Mouse (Mus musculus): ENCODE measurements around the gene Tspan5. TPM values are rescaled to one million over a fixed set of nuclear protein-coding genes. Genes with fewer than 3 reads are reported as not detected.

The Tspan5 gene
- total RNA-seq, 2 experiments from 2014 or later: 215 to 238 TPM

GRCm38 (mm10) chr3:138740843-138741540, 1.0 kb upstream of the Tspan5 start:
- intact Hi-C loops (cut with DNase I): loop anchor here (5.0 to 10.0 kb wide), 3 partner anchors 166 to 454 kb away; partner anchors contain the start of gene Rap1gds1
- no peak for DNase-seq (ENCODE audit: low spot score in 2 of 2)

- intact Hi-C loops (cut with DNase I): loop anchor here (2.0 to 10.0 kb wide), 4 partner anchors 60 to 452 kb away; partner anchors contain the start of gene Rap1gds1
- no peak for DNase-seq (ENCODE audit: low spot score in 2 of 2)
These were observed 553 bp downstream of the Tspan5 start for GRCm38 (mm10) chr3:138742566-138742930.

GRCm38 (mm10) chr3:138743061-138743671, 1.2 kb downstream of the Tspan5 start:
- DNase-seq (ENCODE audit: low spot score in 2 of 2): peak; percentile 72 to 82
- intact Hi-C loops (cut with DNase I): loop anchor here (2.0 to 10.0 kb wide), 4 partner anchors 60 to 452 kb away; partner anchors contain the start of gene Rap1gds1

GRCm38 (mm10) chr3:138744030-138744774, 2.2 kb downstream of the Tspan5 start:
- intact Hi-C loops (cut with DNase I): loop anchor here (5.0 to 10.0 kb wide), 3 partner anchors 163 to 451 kb away; partner anchors contain the start of gene Rap1gds1
- DNase-seq (ENCODE audit: low spot score in 2 of 2): no peak

GRCm38 (mm10) chr3:138745091-138745490, 3.1 kb downstream of the Tspan5 start:
- intact Hi-C loops (cut with DNase I): loop anchor here (5.0 to 10.0 kb wide), 4 partner anchors 37 to 450 kb away; partner anchors contain the start of gene Rap1gds1
- no peak for DNase-seq (ENCODE audit: low spot score in 2 of 2)

- DNase-seq (ENCODE audit: low spot score in 2 of 2): no peak
- intact Hi-C loops (cut with DNase I): loop anchor here (5.0 to 10.0 kb wide), 4 partner anchors 37 to 449 kb away; partner anchors contain the start of gene Rap1gds1
These were observed 3.6 kb downstream of the Tspan5 start for GRCm38 (mm10) chr3:138745596-138745995.

GRCm38 (mm10) chr3:138746556-138746955, 4.6 kb downstream of the Tspan5 start:
- DNase-seq (ENCODE audit: low spot score in 2 of 2): no peak
- intact Hi-C loops (cut with DNase I): loop anchor here (5.0 to 10.0 kb wide), 4 partner anchors 36 to 448 kb away; partner anchors contain the start of gene Rap1gds1

- intact Hi-C loops (cut with DNase I): loop anchor here (5.0 to 10.0 kb wide), 4 partner anchors 35 to 448 kb away; partner anchors contain the start of gene Rap1gds1
These were observed 5.0 kb downstream of the Tspan5 start for GRCm38 (mm10) chr3:138747035-138747434.

GRCm38 (mm10) chr3:138747985-138748384, 6.0 kb downstream of the Tspan5 start:
- intact Hi-C loops (cut with DNase I): loop anchor here (5.0 to 10.0 kb wide), 4 partner anchors 34 to 447 kb away; partner anchors contain the start of gene Rap1gds1
- DNase-seq (ENCODE audit: low spot score in 2 of 2): no peak

More at GRCm38 (mm10) chr3:138747035-138747434, 5.0 kb downstream of the Tspan5 start:
- no peak for DNase-seq (ENCODE audit: low spot score in 2 of 2)

- intact Hi-C loops (cut with DNase I): loop anchor here (5.0 to 10.0 kb wide), 4 partner anchors 33 to 445 kb away; partner anchors contain the start of gene Rap1gds1
- no peak for DNase-seq (ENCODE audit: low spot score in 2 of 2)
These were observed 7.7 kb downstream of the Tspan5 start for GRCm38 (mm10) chr3:138749645-138750044.

- DNase-seq (ENCODE audit: low spot score in 2 of 2): no peak
- intact Hi-C loops (cut with DNase I): no loop called here
These were observed 9.3 kb downstream of the Tspan5 start for GRCm38 (mm10) chr3:138751328-138751727.

GRCm38 (mm10) chr3:138752056-138752455, 10.1 kb downstream of the Tspan5 start:
- intact Hi-C loops (cut with DNase I): no loop called here
- no peak for DNase-seq (ENCODE audit: low spot score in 2 of 2)

GRCm38 (mm10) chr3:138752769-138753168, 10.8 kb downstream of the Tspan5 start:
- no peak for DNase-seq (ENCODE audit: low spot score in 2 of 2)
- intact Hi-C loops (cut with DNase I): no loop called here

GRCm38 (mm10) chr3:138753182-138753885, 11.3 kb downstream of the Tspan5 start:
- intact Hi-C loops (cut with DNase I): no loop called here
- no peak for DNase-seq (ENCODE audit: low spot score in 2 of 2)

- intact Hi-C loops (cut with DNase I): no loop called here
- DNase-seq (ENCODE audit: low spot score in 2 of 2): no peak
These were observed 12.3 kb downstream of the Tspan5 start for GRCm38 (mm10) chr3:138754328-138754727.

GRCm38 (mm10) chr3:138757283-138757682, 15.3 kb downstream of the Tspan5 start:
- intact Hi-C loops (cut with DNase I): no loop called here

GRCm38 (mm10) chr3:138759968-138760684, 18.1 kb downstream of the Tspan5 start:
- no peak for DNase-seq (ENCODE audit: low spot score in 2 of 2)
- intact Hi-C loops (cut with DNase I): no loop called here

More at GRCm38 (mm10) chr3:138757283-138757682, 15.3 kb downstream of the Tspan5 start:
- no peak for DNase-seq (ENCODE audit: low spot score in 2 of 2)

GRCm38 (mm10) chr3:138760685-138761119, 18.7 kb downstream of the Tspan5 start:
- intact Hi-C loops (cut with DNase I): no loop called here
- no peak for DNase-seq (ENCODE audit: low spot score in 2 of 2)
